Mouse (Mus musculus): ENCODE data around the gene 1700016C15Rik.
A peak's percentile ranks its signal among the peaks of the same experiment; 100 is the strongest.

The 1700016C15Rik gene

DNA sequence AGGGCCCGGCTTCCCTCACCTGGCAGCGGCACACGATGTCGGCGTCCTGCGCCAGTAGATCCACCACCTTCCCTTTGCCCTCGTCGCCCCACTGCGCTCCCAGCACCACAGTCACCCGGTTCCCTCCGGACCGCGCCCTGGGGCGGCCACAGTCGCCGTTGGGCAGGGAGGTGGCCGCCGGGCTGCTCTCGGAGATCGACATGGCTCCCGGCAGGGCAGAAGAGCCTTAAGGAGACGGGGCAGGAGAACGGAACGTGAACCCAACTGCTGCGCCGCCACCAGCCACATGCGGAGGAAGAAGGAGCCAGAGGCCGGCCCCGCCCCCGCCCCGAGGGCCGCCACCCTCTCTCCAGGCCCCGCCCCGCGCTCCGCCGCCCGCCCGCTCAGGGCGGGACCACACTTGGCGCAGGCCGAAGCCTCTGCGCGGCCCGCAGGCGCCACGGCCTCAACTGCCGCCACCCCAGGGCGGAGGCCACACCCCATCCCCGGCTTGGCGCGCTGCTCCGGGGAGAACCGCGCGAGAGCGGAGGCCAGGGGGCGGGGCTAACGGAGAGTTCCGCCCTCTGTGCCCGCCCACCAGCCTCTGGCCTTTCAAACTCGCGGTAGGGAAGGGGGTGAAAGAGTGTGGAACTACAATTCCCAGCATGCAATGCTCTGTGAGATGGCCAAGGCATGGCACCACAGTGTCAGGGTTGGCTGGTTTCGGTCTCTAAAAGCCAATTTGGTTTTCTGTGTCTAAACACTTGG lies 66.8 kb downstream of the 1700016C15Rik start, which contains the start of gene Adss:
Gene Adss, minus strand, starts transcription at position 319 of the 747 bp plus-strand sequence.
- DNase-seq (ENCODE audit: low spot score), result peak; percentile 97

DNA sequence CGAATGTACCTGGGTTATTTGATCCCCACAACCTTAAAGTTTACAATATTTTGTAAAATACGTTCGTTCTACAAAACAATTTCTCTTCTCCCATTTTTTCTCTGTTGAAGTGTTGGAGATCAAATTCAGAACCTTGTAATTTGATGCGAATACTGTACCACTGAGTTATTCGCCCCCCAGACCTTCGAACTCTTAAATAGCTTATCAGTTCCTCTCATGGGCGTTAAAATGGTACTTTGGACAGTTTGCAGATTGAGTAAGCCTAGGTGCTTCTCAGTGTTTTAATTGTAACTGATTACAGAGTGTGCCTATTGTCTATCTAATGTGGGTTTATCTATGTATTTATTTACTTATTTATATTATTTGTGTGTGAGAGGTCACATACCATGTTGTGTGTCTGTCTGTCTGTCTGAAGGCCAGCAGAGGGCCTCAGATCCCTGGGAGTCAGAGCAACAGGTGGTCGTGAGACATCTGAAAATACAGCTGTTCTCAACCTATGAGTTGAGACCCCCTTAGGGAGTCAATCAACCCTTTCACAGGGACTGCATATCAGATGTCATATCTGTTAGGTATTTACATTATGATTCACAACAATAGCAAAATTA lies 67.6 kb downstream of the 1700016C15Rik start:
- peak; percentile 12 for DNase-seq (ENCODE audit: low spot score)

Data from embryo, embryonic 10 days (tissue).